Mouse (Mus musculus) cerebellum, postnatal 25 days (tissue): ENCODE data around the gene Tuft1.
"Not testable (repeated sequence)": the region's sequence is repeated elsewhere in the genome, so short reads cannot be mapped to it uniquely, and the experiment has no call there.

Experiments
- DNase-seq, 2 experiments: peaks; one replicate each; pipeline ENCODE4 v3.0.0; 2021; ENCODE audit warnings: mixed read lengths in 2 of 2

Tuft1 gene

GRCm38 (mm10) chr3:94658740-94659095 lies at the start of gene Tuft1:
Gene Tuft1, minus strand, starts transcription at chr3:94658872.
- peak; percentile 54 to 75 for DNase-seq

- DNase-seq, result peak in 1 of 2 experiments; percentile 42
These were observed 44.7 kb upstream of the Tuft1 start for GRCm38 (mm10) chr3:94703364-94703763.

DNA sequence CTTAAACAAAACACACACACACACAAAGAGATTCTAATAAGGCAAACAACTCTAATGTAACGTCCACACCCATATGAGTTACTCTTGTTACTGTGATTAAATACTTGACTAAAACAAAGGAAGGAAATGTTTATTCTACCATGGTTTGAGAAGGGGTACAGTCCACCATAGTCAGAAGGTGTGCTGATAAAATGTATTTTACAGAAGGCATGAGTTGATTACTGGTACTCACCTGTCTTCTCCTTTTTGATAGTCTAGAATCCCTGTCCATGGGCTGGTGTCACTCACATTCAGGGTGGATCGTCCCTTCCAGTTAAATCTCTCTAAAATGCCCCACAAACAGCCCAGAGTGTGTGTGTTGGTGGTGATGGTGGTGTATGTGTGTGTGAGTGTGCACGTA lies 44.2 kb upstream of the Tuft1 start:
- DNase-seq, result no peak

- not testable (repeated sequence) for DNase-seq
These were observed 43.6 kb upstream of the Tuft1 start for GRCm38 (mm10) chr3:94702163-94702810.

GRCm38 (mm10) chr3:94696257-94696656 lies 37.6 kb upstream of the Tuft1 start:
- not testable (repeated sequence) for DNase-seq

GRCm38 (mm10) chr3:94695591-94695990 lies 36.9 kb upstream of the Tuft1 start:
- DNase-seq, result not testable (repeated sequence)

DNA sequence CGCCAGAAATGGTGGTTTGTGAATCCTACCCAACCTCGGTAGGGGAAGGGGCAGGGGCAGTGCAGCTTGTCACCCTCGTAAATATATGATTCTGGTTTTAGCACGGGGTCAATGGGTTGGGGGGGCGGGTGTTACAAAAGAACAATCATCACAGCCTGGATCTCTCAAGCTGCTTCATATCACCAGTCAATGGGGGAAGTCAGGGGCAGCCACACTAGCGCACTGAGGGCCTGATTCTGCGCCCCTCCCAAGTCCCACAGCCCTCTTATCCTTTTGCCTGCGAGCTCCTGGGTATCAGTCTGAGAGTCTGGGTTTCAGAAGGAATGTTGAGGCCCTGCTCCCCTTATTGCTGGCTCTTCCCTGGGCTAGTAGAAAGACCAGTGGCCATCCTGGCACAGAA lies 35.2 kb upstream of the Tuft1 start:
- DNase-seq, result not testable (repeated sequence)

GRCm38 (mm10) chr3:94693329-94693825 lies 34.7 kb upstream of the Tuft1 start, which contains the start of gene Selenbp2:
Gene Selenbp2, plus strand, starts transcription at chr3:94693556.
- DNase-seq, result no peak

DNA sequence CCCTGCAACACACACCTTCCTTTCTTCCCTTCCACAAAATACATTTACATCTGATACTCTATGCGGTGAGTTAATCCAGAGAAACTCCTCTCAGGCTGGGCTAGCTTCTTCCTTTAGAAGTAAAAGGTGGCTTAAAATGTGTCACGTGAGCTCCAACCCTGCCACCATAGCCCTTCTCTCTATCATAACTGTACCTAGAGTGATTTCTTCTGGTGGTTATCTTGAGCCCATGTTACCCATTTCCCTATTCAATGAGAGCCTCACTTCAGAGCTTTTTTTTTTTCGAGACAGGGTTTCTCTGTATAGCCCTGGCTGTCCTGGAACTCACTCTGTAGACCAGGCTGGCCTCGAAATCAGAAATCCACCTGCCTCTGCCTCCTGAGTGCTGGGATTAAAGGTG lies 33.0 kb upstream of the Tuft1 start:
- not testable (repeated sequence) for DNase-seq

GRCm38 (mm10) chr3:94690616-94691247 lies 32.1 kb upstream of the Tuft1 start:
- DNase-seq, result no peak

GRCm38 (mm10) chr3:94690162-94690561 lies 31.5 kb upstream of the Tuft1 start:
- not testable (repeated sequence) for DNase-seq

- DNase-seq, result not testable (repeated sequence)
These were observed 30.5 kb upstream of the Tuft1 start for GRCm38 (mm10) chr3:94689195-94689594.

GRCm38 (mm10) chr3:94688698-94689097 lies 30.0 kb upstream of the Tuft1 start:
- DNase-seq, result not testable (repeated sequence)

- DNase-seq, result not testable (repeated sequence)
These were observed 27.5 kb upstream of the Tuft1 start for GRCm38 (mm10) chr3:94685989-94686772.

DNA sequence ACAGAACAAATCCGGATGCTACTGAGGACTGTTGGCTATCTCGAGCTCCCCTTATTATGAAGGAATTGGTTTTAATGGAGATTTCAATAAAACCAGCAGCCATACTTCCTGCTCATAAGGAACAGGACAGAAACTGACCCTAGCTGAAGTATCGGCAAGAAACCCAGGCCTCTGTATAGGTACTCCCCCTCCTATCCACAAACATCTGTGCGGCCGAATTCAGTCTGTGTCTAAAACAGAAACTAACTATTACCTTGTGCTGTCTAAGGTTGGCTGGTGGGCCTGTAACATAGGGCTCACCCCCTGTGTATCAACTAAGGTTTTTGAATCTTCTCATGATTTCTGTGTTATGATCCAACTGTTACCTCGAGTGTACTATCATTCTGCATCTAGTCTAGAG lies 25.0 kb upstream of the Tuft1 start:
- no peak for DNase-seq

GRCm38 (mm10) chr3:94680783-94681182 lies 22.1 kb upstream of the Tuft1 start:
- no peak for DNase-seq

- not testable (repeated sequence) for DNase-seq
These were observed 21.4 kb upstream of the Tuft1 start for GRCm38 (mm10) chr3:94680032-94680431.

GRCm38 (mm10) chr3:94679351-94679841 lies 20.7 kb upstream of the Tuft1 start:
- DNase-seq, result no peak

DNA sequence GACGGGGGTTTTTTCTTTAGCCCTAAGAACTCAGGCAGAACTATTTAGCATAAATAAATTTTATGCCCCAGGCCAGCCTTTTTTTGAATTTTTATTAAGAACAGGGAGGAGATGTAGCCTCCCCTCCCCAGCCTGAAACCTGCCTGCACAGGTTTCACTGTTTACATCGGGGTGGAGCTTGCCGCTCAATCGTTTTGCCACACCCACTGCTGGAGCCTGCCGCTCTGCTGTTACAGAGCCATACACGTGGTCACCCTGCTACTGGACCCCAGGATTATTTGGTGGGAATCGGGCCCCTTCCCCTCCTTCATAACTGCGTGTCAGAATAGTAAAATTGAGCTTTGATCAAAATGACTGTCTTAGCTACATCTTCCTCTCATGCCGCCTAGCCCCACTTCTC lies 16.4 kb upstream of the Tuft1 start:
- DNase-seq, result not testable (repeated sequence)

GRCm38 (mm10) chr3:94665896-94666295 lies 7.2 kb upstream of the Tuft1 start:
- DNase-seq, result not testable (repeated sequence)

DNA sequence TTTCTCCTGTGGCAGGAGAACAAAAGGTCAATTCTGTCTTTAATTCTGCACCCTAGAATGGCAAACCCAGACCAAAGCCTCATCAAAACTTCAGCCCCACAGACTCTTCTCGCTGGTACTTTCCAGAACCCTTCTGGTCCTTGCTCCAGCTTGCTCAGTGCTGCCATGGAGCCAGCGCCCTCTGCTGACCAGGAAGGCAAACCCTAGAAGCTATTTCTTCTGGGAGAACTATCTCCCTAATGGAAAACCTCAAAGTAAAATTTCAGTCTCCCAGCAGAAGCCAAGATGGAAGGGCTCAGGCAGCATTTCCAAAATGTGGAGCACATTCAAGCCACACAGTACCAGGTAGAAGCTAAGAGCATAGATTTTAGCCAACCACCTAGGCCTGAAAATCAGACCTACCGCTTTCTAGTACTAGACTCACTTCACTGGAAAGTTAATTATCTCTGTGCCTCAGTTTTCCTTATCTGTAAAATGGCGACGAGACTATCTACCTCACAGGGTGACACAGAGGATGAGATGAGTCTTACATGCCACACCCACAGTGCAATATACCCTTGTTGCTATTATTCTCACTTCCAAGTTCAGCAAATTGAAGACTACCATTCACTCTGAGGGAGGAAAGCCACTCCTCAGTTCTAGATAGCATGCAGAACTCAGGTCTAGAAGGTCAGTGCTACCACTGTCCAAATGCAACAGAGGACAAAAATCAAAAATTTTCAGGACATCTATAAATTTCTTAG lies 6.6 kb upstream of the Tuft1 start:
- DNase-seq, result not testable (repeated sequence)

DNA sequence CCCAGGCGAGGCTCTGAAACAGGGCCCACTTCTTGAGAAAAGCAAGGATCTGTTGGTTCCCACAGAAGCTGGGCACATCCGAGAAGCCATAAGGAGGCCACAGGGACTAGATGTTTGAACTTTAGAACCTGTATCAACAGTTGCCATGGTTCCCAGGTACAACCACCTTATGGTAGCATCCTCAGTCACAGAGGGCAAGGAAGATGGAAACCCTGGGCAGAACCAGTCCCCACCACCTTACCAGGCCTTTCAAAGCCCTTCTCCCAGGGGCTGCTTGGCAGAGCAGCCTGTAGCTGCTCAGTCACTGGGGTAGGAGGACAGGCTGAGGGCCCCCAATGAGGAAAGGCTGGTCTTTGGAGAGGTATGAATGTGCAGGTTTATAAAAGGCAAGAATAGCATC lies 2.2 kb upstream of the Tuft1 start:
- DNase-seq, result not testable (repeated sequence)
